Mouse (Mus musculus): ENCODE measurements around the gene Myl7. TPM values are rescaled to one million over a fixed set of nuclear protein-coding genes. Genes with fewer than 3 reads are reported as not detected.
A peak's percentile ranks its signal among the peaks of the same experiment; 100 is the strongest.
"Not testable (repeated sequence)": the region's sequence is repeated elsewhere in the genome, so short reads cannot be mapped to it uniquely, and the experiment has no call there.

Gene Myl7
- total RNA-seq, 1 experiment from 2014 or later = not detected

GRCm38 (mm10) chr11:5905778-5906518 lies 7.4 kb upstream of the Myl7 start:
- no peak for ATAC-seq (replicated peaks; ENCODE audit: insufficient number of reproducible peaks, low FRiP score, low TSS enrichment, poor library complexity, severe bottlenecking)

GRCm38 (mm10) chr11:5904871-5905270 lies 6.3 kb upstream of the Myl7 start:
- no peak for ATAC-seq (replicated peaks; ENCODE audit: insufficient number of reproducible peaks, low FRiP score, low TSS enrichment, poor library complexity, severe bottlenecking)

GRCm38 (mm10) chr11:5904357-5904756 lies 5.8 kb upstream of the Myl7 start:
- no peak for ATAC-seq (replicated peaks; ENCODE audit: insufficient number of reproducible peaks, low FRiP score, low TSS enrichment, poor library complexity, severe bottlenecking)

GRCm38 (mm10) chr11:5903844-5904243 lies 5.3 kb upstream of the Myl7 start:
- ATAC-seq (replicated peaks; ENCODE audit: insufficient number of reproducible peaks, low FRiP score, low TSS enrichment, poor library complexity, severe bottlenecking) = no peak

- no peak for ATAC-seq (replicated peaks; ENCODE audit: insufficient number of reproducible peaks, low FRiP score, low TSS enrichment, poor library complexity, severe bottlenecking)
Observed at GRCm38 (mm10) chr11:5902390-5902789, 3.8 kb upstream of the Myl7 start.

GRCm38 (mm10) chr11:5901950-5902349 lies 3.4 kb upstream of the Myl7 start:
- no peak for ATAC-seq (replicated peaks; ENCODE audit: insufficient number of reproducible peaks, low FRiP score, low TSS enrichment, poor library complexity, severe bottlenecking)

- no peak for ATAC-seq (replicated peaks; ENCODE audit: insufficient number of reproducible peaks, low FRiP score, low TSS enrichment, poor library complexity, severe bottlenecking)
Observed at GRCm38 (mm10) chr11:5901320-5901719, 2.7 kb upstream of the Myl7 start.

- no peak for ATAC-seq (replicated peaks; ENCODE audit: insufficient number of reproducible peaks, low FRiP score, low TSS enrichment, poor library complexity, severe bottlenecking)
Observed at GRCm38 (mm10) chr11:5899286-5899685, 704 bp upstream of the Myl7 start.

- no peak for ATAC-seq (replicated peaks; ENCODE audit: insufficient number of reproducible peaks, low FRiP score, low TSS enrichment, poor library complexity, severe bottlenecking)
Observed at GRCm38 (mm10) chr11:5897839-5898238, 743 bp downstream of the Myl7 start.

- no peak for ATAC-seq (replicated peaks; ENCODE audit: insufficient number of reproducible peaks, low FRiP score, low TSS enrichment, poor library complexity, severe bottlenecking)
Observed at GRCm38 (mm10) chr11:5897230-5897629, 1.4 kb downstream of the Myl7 start.

GRCm38 (mm10) chr11:5893807-5894206 lies 4.8 kb downstream of the Myl7 start:
- ATAC-seq (replicated peaks; ENCODE audit: insufficient number of reproducible peaks, low FRiP score, low TSS enrichment, poor library complexity, severe bottlenecking) = no peak

GRCm38 (mm10) chr11:5892810-5893368 lies 5.7 kb downstream of the Myl7 start:
- ATAC-seq (replicated peaks; ENCODE audit: insufficient number of reproducible peaks, low FRiP score, low TSS enrichment, poor library complexity, severe bottlenecking) = no peak

GRCm38 (mm10) chr11:5892151-5892591 lies 6.4 kb downstream of the Myl7 start:
- no peak for ATAC-seq (replicated peaks; ENCODE audit: insufficient number of reproducible peaks, low FRiP score, low TSS enrichment, poor library complexity, severe bottlenecking)

GRCm38 (mm10) chr11:5888563-5888962 lies 10.0 kb downstream of the Myl7 start:
- not testable (repeated sequence) for ATAC-seq (replicated peaks; ENCODE audit: insufficient number of reproducible peaks, low FRiP score, low TSS enrichment, poor library complexity, severe bottlenecking)

GRCm38 (mm10) chr11:5887250-5887649 lies 11.3 kb downstream of the Myl7 start:
- no peak for ATAC-seq (replicated peaks; ENCODE audit: insufficient number of reproducible peaks, low FRiP score, low TSS enrichment, poor library complexity, severe bottlenecking)

GRCm38 (mm10) chr11:5886187-5886586 lies 12.4 kb downstream of the Myl7 start:
- 0 out of 2 replicates have a peak, but pooled peaks have one; percentile 45 for ATAC-seq (replicated peaks; ENCODE audit: insufficient number of reproducible peaks, low FRiP score, low TSS enrichment, poor library complexity, severe bottlenecking)

GRCm38 (mm10) chr11:5882518-5882917 lies 16.1 kb downstream of the Myl7 start:
- ATAC-seq (replicated peaks; ENCODE audit: insufficient number of reproducible peaks, low FRiP score, low TSS enrichment, poor library complexity, severe bottlenecking) = peak; percentile 15; the same call in 1 of the 2 replicates

GRCm38 (mm10) chr11:5879905-5880304 lies 18.7 kb downstream of the Myl7 start:
- no peak for ATAC-seq (replicated peaks; ENCODE audit: insufficient number of reproducible peaks, low FRiP score, low TSS enrichment, poor library complexity, severe bottlenecking)

GRCm38 (mm10) chr11:5878661-5879060 lies 19.9 kb downstream of the Myl7 start:
- ATAC-seq (replicated peaks; ENCODE audit: insufficient number of reproducible peaks, low FRiP score, low TSS enrichment, poor library complexity, severe bottlenecking) = no peak

- peak; percentile 94 for ATAC-seq (replicated peaks; ENCODE audit: insufficient number of reproducible peaks, low FRiP score, low TSS enrichment, poor library complexity, severe bottlenecking)
Observed at GRCm38 (mm10) chr11:5877921-5878526, 20.6 kb downstream of the Myl7 start, which contains the start of gene Pold2. Gene Pold2 (minus strand): TSS chr11:5878292.

All from monocyte, adult 5-6 weeks (primary cell).